Mouse (Mus musculus): ENCODE data around the gene Camk2b.

The Camk2b gene

GRCm38 (mm10) chr11:6048208-6048607, 18.0 kb downstream of the Camk2b start:
- no peak for DNase-seq

GRCm38 (mm10) chr11:6038929-6039328, 27.2 kb downstream of the Camk2b start:
- no peak for DNase-seq

GRCm38 (mm10) chr11:6037686-6038085, 28.5 kb downstream of the Camk2b start:
- no peak for DNase-seq

- DNase-seq: no peak
Observed at GRCm38 (mm10) chr11:6037198-6037597, 29.0 kb downstream of the Camk2b start.

GRCm38 (mm10) chr11:6036477-6036876, 29.7 kb downstream of the Camk2b start:
- DNase-seq: no peak

DNA sequence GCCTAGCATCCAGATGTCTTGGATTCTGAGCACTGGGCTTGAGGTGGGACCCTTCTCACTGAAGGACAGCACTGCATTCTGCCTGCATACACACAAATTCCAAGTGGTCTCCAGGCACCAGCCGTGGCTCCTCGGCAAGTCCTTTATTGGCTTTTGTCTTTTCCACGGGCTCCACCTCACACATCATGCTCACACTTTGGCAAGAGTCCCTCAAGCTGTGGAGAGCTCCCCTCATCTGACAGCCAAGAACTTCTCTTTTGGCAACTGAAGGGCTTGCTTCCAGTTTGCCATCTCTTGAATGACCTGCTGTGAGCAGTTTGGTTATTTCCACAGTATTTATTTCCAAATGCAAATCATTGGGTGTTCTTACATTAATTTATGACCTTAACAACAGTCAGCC, 30.6 kb downstream of the Camk2b start:
- peak; percentile 43 for DNase-seq

DNA sequence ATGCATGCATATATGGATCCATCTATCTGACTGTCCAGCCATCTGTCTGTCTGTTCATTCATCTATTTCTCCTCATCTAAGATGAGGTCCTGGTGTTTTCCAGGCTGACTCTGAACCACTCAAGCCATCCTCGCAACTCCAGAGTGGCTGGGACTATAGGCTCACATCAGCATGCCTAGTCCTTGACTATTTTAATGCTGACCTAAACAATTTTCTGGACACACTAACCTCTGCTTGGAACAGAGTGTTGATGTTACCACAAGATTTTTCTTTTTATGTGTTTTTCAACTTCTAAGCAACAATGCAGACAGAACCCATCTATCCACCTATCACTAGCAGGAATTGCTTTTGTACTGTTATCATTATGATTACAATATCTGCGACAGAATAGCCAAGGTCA, 31.4 kb downstream of the Camk2b start:
- DNase-seq: no peak

DNA sequence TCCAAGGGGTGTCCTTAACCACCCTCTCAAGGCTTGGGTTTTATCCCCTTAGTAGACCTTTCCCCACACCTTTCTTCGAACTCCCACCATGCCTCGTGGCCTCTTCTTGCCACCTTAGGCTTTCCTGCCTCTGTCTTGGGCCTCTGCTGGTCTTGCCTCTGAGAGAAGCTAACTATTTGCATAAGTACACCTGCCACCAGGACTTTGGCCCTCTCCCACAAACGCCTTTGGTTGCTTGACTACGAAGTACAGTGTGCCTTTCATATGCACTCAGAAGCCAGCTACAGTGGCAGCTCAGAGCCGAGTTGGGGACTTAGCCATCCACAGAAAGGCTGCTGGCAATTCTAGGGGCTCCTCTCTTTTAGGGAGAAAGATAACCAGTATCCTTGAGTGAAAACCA, 32.4 kb downstream of the Camk2b start:
- DNase-seq: no peak

DNA sequence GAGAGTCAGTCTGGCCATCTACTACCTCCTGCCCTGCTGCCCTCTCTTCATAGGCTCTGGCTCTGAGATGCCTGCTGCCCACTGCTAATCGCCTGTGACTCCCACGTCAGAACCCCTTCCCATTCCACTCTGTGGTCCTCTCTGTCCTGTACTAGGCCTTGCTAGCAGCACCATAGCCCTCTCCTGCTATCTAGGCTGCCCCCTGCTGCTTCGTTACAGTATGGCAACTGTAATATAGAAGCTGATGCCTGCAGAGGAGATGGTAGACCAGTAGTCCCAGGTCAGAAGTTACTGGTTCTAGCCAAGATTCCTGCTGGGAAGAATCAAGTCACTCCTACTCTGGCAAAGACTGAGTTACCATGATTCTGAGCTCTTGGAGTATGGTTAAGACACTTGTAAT, 33.0 kb downstream of the Camk2b start:
- peak; percentile 77 for DNase-seq

GRCm38 (mm10) chr11:6030650-6031049, 35.5 kb downstream of the Camk2b start:
- peak; percentile 95 for DNase-seq

- no peak for DNase-seq
Observed at GRCm38 (mm10) chr11:6029790-6030189, 36.4 kb downstream of the Camk2b start.

GRCm38 (mm10) chr11:6028911-6029310, 37.3 kb downstream of the Camk2b start:
- no peak for DNase-seq

- DNase-seq: peak; percentile 81
Observed at GRCm38 (mm10) chr11:6026361-6026760, 39.8 kb downstream of the Camk2b start.

GRCm38 (mm10) chr11:6024923-6025652, 41.1 kb downstream of the Camk2b start:
- no peak for DNase-seq

- no peak for DNase-seq
Observed at GRCm38 (mm10) chr11:6020897-6021839, 45.0 kb downstream of the Camk2b start.

- no peak for DNase-seq
Observed at GRCm38 (mm10) chr11:6020360-6020759, 45.8 kb downstream of the Camk2b start.

GRCm38 (mm10) chr11:6018218-6019010, 47.7 kb downstream of the Camk2b start:
- DNase-seq: peak; percentile 49

DNA sequence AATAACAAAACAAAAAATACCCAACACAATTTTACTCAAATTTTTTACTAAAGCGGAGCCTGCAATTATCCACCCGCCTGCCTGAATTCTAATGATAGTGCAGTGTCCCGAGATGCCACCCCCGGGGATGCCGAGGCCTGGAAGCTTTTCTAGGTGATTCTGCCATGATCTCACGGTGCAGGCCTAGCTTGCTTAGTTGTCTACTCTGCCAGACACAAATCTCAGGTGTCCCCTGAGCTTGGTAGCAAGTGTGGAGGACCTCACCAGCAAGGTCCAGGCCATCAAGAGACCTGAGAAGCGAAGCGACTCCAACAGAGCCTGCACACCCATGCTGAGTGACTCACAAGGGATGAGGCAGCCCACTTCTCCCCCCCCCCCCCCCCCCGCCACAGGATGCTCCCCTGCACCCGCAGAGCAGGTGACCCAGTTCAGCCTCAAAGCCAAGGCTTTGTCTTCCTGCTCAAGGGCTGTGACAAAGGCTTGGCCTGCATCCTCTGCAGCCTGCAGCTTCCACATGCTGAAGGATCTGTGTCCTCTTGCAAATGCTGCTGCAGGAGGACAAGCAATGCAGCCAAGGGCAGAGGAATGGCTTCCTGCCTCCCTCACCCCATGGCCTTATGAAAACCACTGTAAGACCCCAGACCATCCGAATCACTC, 48.5 kb downstream of the Camk2b start:
- DNase-seq: peak; percentile 48

- DNase-seq: peak; percentile 41
Observed at GRCm38 (mm10) chr11:6016797-6017395, 49.3 kb downstream of the Camk2b start.

DNA sequence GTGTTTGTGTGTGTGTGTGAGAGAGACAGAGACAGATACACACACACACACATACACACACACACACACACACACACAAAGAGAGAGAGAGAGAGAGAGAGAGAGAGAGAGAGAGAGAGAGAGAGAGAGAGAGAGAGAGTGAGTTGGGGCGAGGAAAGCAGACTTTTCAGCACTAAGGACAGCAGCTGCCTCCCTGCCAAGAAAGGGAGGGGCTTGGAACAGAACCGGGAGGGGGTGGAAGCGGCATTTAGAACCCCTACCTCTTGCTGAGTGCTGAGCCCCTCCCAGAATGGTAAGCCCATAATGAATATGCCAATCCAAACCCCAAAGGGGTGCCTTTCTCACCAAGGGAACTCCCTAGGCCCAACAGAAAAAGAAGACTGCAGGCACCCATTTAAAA, 49.8 kb downstream of the Camk2b start:
- DNase-seq: peak; percentile 37

DNA sequence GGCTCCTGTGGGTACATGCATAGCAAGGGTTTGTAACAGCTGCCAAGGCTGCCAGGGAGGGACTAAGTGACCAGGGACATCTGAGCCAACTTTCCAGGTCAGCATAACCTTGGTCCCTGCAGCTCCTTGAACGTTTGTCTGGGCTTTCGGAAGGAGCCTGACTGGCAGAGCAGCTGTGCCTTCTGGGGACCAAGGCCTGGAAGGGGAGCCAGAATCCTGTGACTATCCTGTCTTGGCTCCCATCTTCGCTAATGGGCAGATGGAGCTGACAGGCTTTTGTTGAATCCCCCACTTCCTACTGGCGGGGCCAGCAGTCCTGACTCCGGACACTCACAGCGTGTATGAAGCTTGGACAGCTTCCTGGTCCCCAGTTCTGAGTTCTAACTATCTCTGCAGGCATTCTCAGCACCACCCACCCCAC, 51.1 kb downstream of the Camk2b start:
- DNase-seq: peak; percentile 82

- peak; percentile 38 for DNase-seq
Observed at GRCm38 (mm10) chr11:6013359-6013758, 52.8 kb downstream of the Camk2b start.
